ENCODE assay signal across 10 mouse cellular contexts in the genomic region with DNA sequence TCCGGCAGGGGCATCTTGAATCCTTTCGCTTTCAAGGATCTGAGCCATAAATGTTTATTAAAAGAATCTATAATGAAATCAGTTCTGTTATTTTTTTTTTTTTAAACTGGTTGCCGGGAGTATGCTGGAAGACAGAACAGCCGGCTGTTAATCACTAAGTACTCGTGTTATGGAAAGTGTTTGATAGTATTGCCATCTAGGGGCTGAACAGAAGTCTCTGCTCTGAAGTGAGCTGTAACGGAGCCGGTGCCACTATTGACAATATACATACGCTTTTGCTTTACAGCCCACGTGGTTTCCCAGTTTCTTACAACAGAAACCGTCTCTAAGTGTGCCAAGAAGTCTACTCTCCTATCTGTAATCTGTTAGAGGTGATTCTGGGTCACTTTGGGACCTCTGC.
A peak's percentile ranks its signal among the peaks of the same experiment; 100 is the strongest.
DNase-seq lines count a peak whose midpoint lies in the region; ATAC-seq and TF ChIP-seq lines count a peak whose summit lies in the region.
"Had no signal": no experiment of that assay in that cellular context is flagged by ENCODE, and none has a peak within 500 bp of the region (broad histone marks: within the 10 kb centered on the region; RNA-seq: fewer than 3 reads in every experiment).

No protein-coding gene starts in this region.

- no peak overlapping the region for H3K4me2 ChIP-seq in forebrain, embryonic 13.5 days
- no peak overlapping the region for H3K4me2 ChIP-seq in forebrain, embryonic 11.5 days (ENCODE audit: low read depth, low read length, severe bottlenecking)
- peak overlapping the region; percentile 33 for H3K4me2 ChIP-seq in intestine, embryonic 15.5 days (replicated peaks)
- H3K4me2 ChIP-seq: embryonic facial prominence, embryonic 12.5 days; liver, embryonic 11.5 days had no signal

- H3K9me3 ChIP-seq in forebrain, embryonic 13.5 days (replicated peaks): no peaks in the 10 kb centered on the region
- H3K9me3 ChIP-seq in forebrain, embryonic 11.5 days (ENCODE audit: control insufficient read depth, low read length): no peaks in the 10 kb centered on the region
- no peaks in the 10 kb centered on the region for H3K9me3 ChIP-seq in intestine, embryonic 15.5 days
- H3K9me3 ChIP-seq: embryonic facial prominence, embryonic 12.5 days had no signal

- WGBS in forebrain, embryonic 13.5 days: 56% methylated on average over 10 of the region's 10 CpGs
- WGBS in forebrain, embryonic 11.5 days: 73% methylated on average over 10 of the region's 10 CpGs
- WGBS in intestine, embryonic 15.5 days: 21% methylated on average over 10 of the region's 10 CpGs
- WGBS in thymus, adult 2 months: 74% methylated on average over 10 of the region's 10 CpGs

- peak; percentile 48 for TF ChIP-seq CTCF in left cerebral cortex, adult 2 months (IDR thresholded peaks at IDR 0.05)
- TF ChIP-seq CTCF in thymus, adult 2 months (IDR thresholded peaks at IDR 0.05; ENCODE audit: borderline replicate concordance, control insufficient read depth, extremely low read depth, insufficient read depth, low read length, poor library complexity): no peak

- H3K4me1 ChIP-seq in forebrain, embryonic 13.5 days: no peaks in the 10 kb centered on the region
- H3K4me1 ChIP-seq in forebrain, embryonic 11.5 days (replicated peaks; ENCODE audit: control insufficient read depth, insufficient read depth, low read length): no peaks in the 10 kb centered on the region
- H3K4me1 ChIP-seq in intestine, embryonic 15.5 days (replicated peaks): no peaks in the 10 kb centered on the region
- H3K4me1 ChIP-seq in thymus, adult 2 months (replicated peaks; ENCODE audit: control insufficient read depth, insufficient read depth, low read length): no peaks in the 10 kb centered on the region
- H3K4me1 ChIP-seq: embryonic facial prominence, embryonic 12.5 days had no signal

- TF ChIP-seq POLR2A in thymus, adult 2 months (IDR thresholded peaks at IDR 0.05; ENCODE audit: control insufficient read depth, extremely low read depth, insufficient read depth, low read length, poor library complexity): no peak

- no peaks in the 10 kb centered on the region for H3K36me3 ChIP-seq in forebrain, embryonic 13.5 days (ENCODE audit: poor library complexity, severe bottlenecking)
- H3K36me3 ChIP-seq in forebrain, embryonic 11.5 days (ENCODE audit: control insufficient read depth, insufficient read depth, low read length): no peaks in the 10 kb centered on the region
- no peaks in the 10 kb centered on the region for H3K36me3 ChIP-seq in intestine, embryonic 15.5 days
- H3K36me3 ChIP-seq in thymus, adult 2 months (ENCODE audit: control insufficient read depth, insufficient read depth, low read length): no peaks in the 10 kb centered on the region
- H3K36me3 ChIP-seq: embryonic facial prominence, embryonic 12.5 days had no signal

- no peak overlapping the region for H3K27ac ChIP-seq in forebrain, embryonic 13.5 days
- H3K27ac ChIP-seq in forebrain, embryonic 11.5 days (ENCODE audit: low read depth, low read length): no peak overlapping the region
- no peak overlapping the region for H3K27ac ChIP-seq in left cerebral cortex, adult 2 months
- H3K27ac ChIP-seq in intestine, embryonic 15.5 days: no peak overlapping the region
- H3K27ac ChIP-seq in thymus, adult 2 months (ENCODE audit: control insufficient read depth, insufficient read depth, low read length): no peak overlapping the region
- H3K27ac ChIP-seq: embryonic facial prominence, embryonic 12.5 days had no signal

- H3K9ac ChIP-seq in forebrain, embryonic 13.5 days: no peak overlapping the region
- no peak overlapping the region for H3K9ac ChIP-seq in forebrain, embryonic 11.5 days (ENCODE audit: low read length)
- no peak overlapping the region for H3K9ac ChIP-seq in intestine, embryonic 15.5 days
- H3K9ac ChIP-seq: embryonic facial prominence, embryonic 12.5 days had no signal

- intact Hi-C loops in left cerebral cortex, adult 2 months (cut with DNase I): loop anchor here (10.0 kb wide), 1 partner anchor 1759 kb away; no protein-coding TSS in a partner anchor

- H3K27me3 ChIP-seq in forebrain, embryonic 13.5 days: no peaks in the 10 kb centered on the region
- H3K27me3 ChIP-seq in forebrain, embryonic 11.5 days (ENCODE audit: control insufficient read depth, insufficient read depth, low read length): no peaks in the 10 kb centered on the region
- no peaks in the 10 kb centered on the region for H3K27me3 ChIP-seq in intestine, embryonic 15.5 days (replicated peaks)
- H3K27me3 ChIP-seq in thymus, adult 2 months (ENCODE audit: control insufficient read depth, insufficient read depth, low read length): no peaks in the 10 kb centered on the region

- DNase-seq in forebrain, embryonic 11.5 days (ENCODE audit: low spot score): no peak
- no peak for DNase-seq in left cerebral cortex, adult 2 months (ENCODE audit: extremely low spot score in 1 of 2, low spot score in 2 of 2)
- DNase-seq in left cerebral cortex, adult 18-20 months (ENCODE audit: low spot score in 2 of 2): no peak
- peak; percentile 24 for DNase-seq in A20 (ENCODE audit: low read depth, low spot score)
- DNase-seq in thymus, adult 2 months: no peak
- no peak for DNase-seq in thymus, postnatal 25 days

- H3K4me3 ChIP-seq in forebrain, embryonic 13.5 days: no peak overlapping the region
- no peak overlapping the region for H3K4me3 ChIP-seq in forebrain, embryonic 11.5 days (ENCODE audit: low read depth, low read length)
- no peak overlapping the region for H3K4me3 ChIP-seq in left cerebral cortex, adult 2 months
- no peak overlapping the region for H3K4me3 ChIP-seq in intestine, embryonic 15.5 days (replicated peaks)
- H3K4me3 ChIP-seq in thymus, adult 2 months (ENCODE audit: control insufficient read depth, insufficient read depth, low read length): no peak overlapping the region
- H3K4me3 ChIP-seq: embryonic facial prominence, embryonic 12.5 days had no signal

- ATAC-seq in forebrain, embryonic 13.5 days: peak; percentile 68
- no peak for ATAC-seq in forebrain, embryonic 11.5 days (replicated peaks; ENCODE audit: low FRiP score)
- 0 out of 2 replicates have a peak, but pooled peaks have one; percentile 45 for ATAC-seq in intestine, embryonic 15.5 days
